Mouse (Mus musculus) left cerebral cortex, adult 18-20 months (tissue): ENCODE results near the gene Myo3b. TPM values are rescaled to one million over a fixed set of nuclear protein-coding genes. Genes with fewer than 3 reads are reported as not detected.
"Not testable (repeated sequence)": the region's sequence is repeated elsewhere in the genome, so short reads cannot be mapped to it uniquely, and the experiment has no call there.

ENCODE experiments used
- DNase-seq, 2 experiments: peaks; one replicate each; pipeline ENCODE4 v3.0.0; 2021 to 2022; ENCODE audit warnings: low spot score in 2 of 2, mixed read lengths in 1 of 2
- long read RNA-seq, 2 experiments: library from polyadenylated mRNA; stranded (forward); transcript quantifications; one replicate each; pipeline ENCODE4 v2.0.0; 2021
- total RNA-seq, 2 experiments: library from RNA; stranded (reverse); gene quantifications; 2 replicates each; pipeline ENCODE4 v1.2.3; 2021

Myo3b gene
- under 1 TPM; 0.68 to 0.86 TPM for total RNA-seq
- long read RNA-seq, experiment 1 = 0 reads
- long read RNA-seq, experiment 2, partial matches to known transcripts = 0 of 1 reads
- long read RNA-seq, experiment 2, other reads (novel, unspliced or antisense) = 1 of 1 reads

DNA sequence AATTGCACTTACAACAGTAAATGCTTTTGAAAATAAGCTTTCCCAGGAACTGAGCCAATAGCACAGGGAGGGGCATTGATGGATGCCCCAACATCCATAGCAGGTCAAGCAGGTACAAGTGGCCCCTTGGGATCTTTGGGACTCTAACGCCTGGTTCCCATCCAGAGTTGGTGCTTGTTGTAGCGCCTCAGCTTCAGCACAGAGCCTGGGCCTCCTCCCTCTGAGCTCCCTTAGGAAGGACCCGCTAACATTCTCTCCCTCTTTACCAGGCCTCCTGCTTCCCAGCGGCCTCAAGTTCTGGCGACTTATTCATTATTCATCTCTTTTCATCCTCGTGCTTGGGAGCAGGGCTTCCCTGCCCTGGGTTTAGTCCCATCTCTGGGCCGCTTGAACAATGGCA lies at the start of gene Myo3b:
Myo3b (plus strand) TSS at position 375 of the 400 bp plus-strand sequence.
- DNase-seq = no peak

GRCm38 (mm10) chr2:69989224-69989623 lies 49.7 kb upstream of the Myo3b start:
- no peak for DNase-seq

GRCm38 (mm10) chr2:69990647-69991046 lies 48.3 kb upstream of the Myo3b start:
- DNase-seq = no peak

DNA sequence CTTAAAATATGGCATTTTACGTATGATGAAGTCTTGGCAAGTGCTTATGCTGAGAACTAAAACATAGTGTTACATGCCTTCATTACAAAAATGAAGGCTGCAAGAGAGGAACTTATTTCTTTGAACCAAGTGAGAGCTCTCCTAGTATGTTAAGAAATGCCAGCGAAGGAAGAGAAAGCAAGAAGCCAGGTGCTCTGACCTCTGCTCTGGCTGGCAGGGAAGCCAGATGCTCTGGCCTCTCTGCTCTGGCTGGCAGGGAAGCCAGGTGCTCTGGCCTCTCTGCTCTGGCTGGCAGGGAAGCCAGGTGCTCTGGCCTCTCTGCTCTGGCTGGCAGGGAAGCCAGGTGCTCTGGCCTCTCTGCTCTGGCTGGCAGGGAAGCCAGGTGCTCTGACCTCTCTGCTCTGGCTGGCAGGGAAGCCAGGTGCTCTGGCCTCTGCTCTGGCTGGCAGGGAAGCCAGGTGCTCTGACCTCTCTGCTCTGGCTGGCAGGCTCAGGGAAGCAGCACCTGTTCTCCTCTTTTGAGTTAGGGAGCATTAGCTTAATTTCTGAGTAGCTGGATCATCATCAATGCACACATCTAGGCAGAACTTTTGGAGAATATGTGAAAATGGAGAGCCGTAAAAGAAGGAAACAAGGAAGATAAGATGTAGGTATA lies 44.7 kb upstream of the Myo3b start:
- not testable (repeated sequence) for DNase-seq

DNA sequence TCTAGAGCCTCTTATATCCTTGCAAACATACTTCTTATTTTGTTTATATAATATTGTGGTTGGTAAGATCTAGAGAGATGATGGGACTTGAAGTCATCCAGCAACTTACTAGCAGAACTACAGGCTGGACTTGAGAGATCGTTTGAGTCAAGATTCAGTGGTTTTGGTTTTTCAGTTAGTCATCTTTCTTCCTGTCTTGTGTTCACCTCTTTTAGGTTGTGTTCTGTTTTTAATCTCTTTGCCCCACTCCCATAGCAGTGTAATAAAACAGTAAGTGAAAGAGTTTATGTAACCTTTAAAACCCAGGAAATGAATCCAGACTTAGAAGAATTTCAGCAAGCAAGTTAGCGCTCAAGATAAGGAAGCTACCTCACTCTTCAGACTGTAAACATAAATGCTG lies 44.1 kb upstream of the Myo3b start:
- no peak for DNase-seq

DNA sequence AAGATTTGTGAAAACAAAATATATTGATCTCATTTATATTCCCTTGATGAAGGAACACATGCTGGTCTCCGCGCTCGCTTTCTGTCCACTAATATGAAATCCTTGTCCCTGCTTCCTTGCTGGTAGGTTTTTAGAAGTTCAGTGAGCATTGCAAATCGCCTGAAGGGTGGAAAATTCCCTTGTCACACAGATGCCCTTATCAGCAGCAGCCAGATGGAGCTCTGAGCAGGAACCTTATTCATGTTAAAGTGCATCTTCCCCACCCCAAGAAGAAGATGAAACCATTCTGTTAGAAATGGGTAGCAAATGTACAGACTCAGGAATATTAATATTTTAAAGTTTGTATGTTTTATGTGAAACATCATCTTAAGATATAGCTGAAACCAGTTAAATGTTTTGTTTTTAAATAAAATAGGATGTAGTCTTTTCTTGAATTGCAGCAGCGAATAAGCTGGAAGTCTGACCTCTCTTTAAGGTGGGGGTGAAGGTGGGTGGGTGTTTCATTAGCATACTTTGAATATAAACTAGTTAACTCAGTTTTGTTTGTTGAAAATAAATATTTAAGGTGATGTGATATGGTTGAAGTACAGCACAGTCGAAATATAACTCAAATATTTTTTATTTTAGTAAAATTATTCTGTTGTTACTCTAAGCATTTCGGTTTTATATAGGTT lies 39.7 kb upstream of the Myo3b start:
- no peak for DNase-seq

DNA sequence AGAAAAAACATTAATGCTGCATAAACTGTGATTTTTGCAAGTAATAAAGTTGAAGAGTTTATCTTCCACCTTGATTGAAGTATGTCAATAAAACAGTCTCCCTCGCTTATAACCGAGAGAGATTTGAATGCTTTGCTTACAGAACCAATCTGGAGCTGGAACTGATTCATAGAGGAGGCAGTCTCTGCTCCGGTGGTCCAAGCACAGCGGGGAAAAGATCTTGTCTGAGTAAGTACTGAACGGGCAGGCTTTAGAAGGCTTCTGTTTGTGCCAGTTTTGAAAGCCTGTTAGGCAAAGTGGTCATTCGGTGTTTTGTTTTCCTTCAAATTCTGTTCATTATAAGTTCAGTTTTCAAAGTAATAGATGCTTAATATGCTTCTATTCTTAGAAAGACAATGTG lies 38.6 kb upstream of the Myo3b start:
- no peak for DNase-seq

GRCm38 (mm10) chr2:70006492-70006891 lies 32.4 kb upstream of the Myo3b start:
- no peak for DNase-seq

DNA sequence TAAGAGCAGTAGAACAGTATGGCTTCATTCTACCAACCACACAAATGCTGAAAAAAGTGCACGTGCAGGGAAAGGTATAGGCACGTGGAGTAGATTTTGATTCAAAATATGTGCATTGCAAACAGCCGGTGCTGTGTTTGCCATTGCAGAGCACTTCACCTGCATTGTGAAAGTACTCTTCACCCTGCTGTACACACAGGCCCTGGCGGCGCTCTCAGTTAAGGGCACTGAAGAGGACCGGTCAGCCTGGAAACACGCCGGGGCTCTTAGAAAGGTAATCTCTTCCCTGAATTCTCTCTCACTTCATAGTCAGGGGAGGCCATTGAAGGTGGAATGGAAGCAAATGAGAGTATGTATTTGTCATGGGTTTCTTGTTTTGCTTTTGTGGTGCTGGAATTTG lies 26.0 kb upstream of the Myo3b start:
- no peak for DNase-seq

GRCm38 (mm10) chr2:70018236-70018635 lies 20.7 kb upstream of the Myo3b start:
- peak in 1 of 2 experiments; percentile 39 for DNase-seq

- DNase-seq = no peak
These were observed 14.5 kb upstream of the Myo3b start for GRCm38 (mm10) chr2:70024454-70024853.

GRCm38 (mm10) chr2:70025711-70026110 lies 13.2 kb upstream of the Myo3b start:
- DNase-seq = peak in 1 of 2 experiments; percentile 24

GRCm38 (mm10) chr2:70031472-70031871 lies 7.5 kb upstream of the Myo3b start:
- no peak for DNase-seq

- no peak for DNase-seq
These were observed 4.0 kb upstream of the Myo3b start for GRCm38 (mm10) chr2:70034895-70035294.

- DNase-seq = no peak
These were observed 3.6 kb upstream of the Myo3b start for GRCm38 (mm10) chr2:70035358-70035757.

- DNase-seq = peak in 1 of 2 experiments; percentile 24
These were observed 1.7 kb upstream of the Myo3b start for GRCm38 (mm10) chr2:70037221-70037620.

GRCm38 (mm10) chr2:70044466-70044865 lies 5.5 kb downstream of the Myo3b start:
- DNase-seq = no peak

DNA sequence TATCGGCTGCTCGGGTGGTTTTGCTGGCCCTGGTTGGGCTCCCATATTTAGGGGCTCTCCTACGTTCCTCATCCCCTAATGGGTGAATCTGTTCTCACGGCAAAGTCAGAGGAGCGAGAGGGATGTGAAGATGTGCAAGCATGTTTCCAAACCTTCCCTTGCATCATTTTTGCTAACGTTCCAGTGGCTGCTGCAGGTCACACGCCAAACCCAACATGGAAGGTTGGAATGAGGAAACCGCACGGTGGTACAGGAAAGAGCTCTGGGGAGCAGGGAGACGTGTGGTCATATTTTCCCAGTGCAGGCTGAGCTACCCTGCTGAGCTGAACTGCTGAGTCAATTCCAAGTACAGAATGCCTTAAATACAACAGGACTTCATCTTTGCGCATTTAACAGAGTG lies 8.9 kb downstream of the Myo3b start:
- no peak for DNase-seq

- no peak for DNase-seq
These were observed 14.9 kb downstream of the Myo3b start for GRCm38 (mm10) chr2:70053803-70054202.

DNA sequence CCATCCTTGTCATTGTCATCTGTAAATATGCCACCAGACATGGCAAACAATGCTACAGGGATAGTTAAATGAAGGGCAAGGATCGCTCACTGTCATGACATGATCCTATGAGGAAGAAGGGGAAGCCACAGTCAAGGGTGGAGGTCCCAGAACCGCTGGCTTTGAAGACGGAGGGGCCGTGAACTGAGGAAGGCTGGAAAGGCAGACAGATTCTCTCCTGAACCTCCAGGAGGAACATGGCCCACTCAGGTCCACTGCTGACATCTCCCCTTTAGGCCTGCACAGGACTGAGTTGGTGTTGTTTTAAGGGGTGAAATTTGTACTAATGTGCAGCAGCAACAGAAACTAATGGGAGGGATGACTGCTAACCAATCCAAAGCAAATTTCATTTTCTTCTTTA lies 19.3 kb downstream of the Myo3b start:
- no peak for DNase-seq

GRCm38 (mm10) chr2:70060359-70061345 lies 21.7 kb downstream of the Myo3b start:
- DNase-seq = peak in 1 of 2 experiments; percentile 20
